In the genomic region with DNA sequence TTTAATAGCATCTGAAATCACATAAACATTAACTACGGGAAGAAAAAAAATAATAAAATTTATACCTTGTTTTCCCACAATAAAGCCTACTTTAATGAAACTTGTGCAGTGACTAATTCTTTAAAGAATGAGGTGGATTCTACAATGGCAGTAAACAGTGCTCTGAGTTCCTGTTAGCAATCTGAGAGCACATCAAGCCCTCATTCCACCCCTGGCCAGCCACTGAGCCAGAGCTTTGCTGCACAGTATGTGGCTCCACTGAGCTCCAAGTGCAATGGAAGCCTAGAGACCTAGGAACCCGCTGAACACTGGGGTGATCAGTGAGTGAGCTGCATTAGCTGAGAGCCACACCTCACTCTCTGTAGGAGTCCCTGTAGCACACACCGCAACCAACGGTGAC, we compare ENCODE assay signal across 14 mouse cellular contexts.
"Had no signal": no experiment of that assay in that cellular context is flagged by ENCODE, and none has a peak within 500 bp of the region (broad histone marks: within the 10 kb centered on the region; RNA-seq: fewer than 3 reads in every experiment).

No protein-coding gene starts in this region.

- H3K36me3 ChIP-seq: limb, embryonic 13.5 days; midbrain, embryonic 12.5 days; neural tube, embryonic 13.5 days; stomach, embryonic 15.5 days had no signal

- H3K4me3 ChIP-seq: limb, embryonic 13.5 days; midbrain, embryonic 12.5 days; neural tube, embryonic 13.5 days; stomach, embryonic 15.5 days had no signal

- H3K4me1 ChIP-seq: midbrain, embryonic 12.5 days had no signal

- H3K27ac ChIP-seq: limb, embryonic 13.5 days; liver, embryonic 14.5 days; midbrain, embryonic 12.5 days; neural tube, embryonic 13.5 days; stomach, embryonic 15.5 days had no signal

- ATAC-seq: midbrain, embryonic 16.5 days had no signal

- DNase-seq: kidney, adult 9 months; kidney, postnatal 14 days; layer of hippocampus, postnatal 36 days; lung, adult 18-20 months; retina, postnatal 1 day; right cerebral cortex, postnatal 14 days; thymus, adult 2 months; thymus, postnatal 25 days had no signal

- H3K9ac ChIP-seq: limb, embryonic 13.5 days; liver, embryonic 14.5 days; midbrain, embryonic 12.5 days; neural tube, embryonic 13.5 days; stomach, embryonic 15.5 days had no signal

- H3K4me2 ChIP-seq: limb, embryonic 13.5 days; midbrain, embryonic 12.5 days; neural tube, embryonic 13.5 days; stomach, embryonic 15.5 days had no signal

- H3K27me3 ChIP-seq: midbrain, embryonic 12.5 days; neural tube, embryonic 13.5 days; stomach, embryonic 15.5 days had no signal

- H3K9me3 ChIP-seq: limb, embryonic 13.5 days; midbrain, embryonic 12.5 days; neural tube, embryonic 13.5 days; stomach, embryonic 15.5 days had no signal
